Mouse (Mus musculus): ENCODE measurements around the gene Ube2v1. TPM values are rescaled to one million over a fixed set of nuclear protein-coding genes. Genes with fewer than 3 reads are reported as not detected.

Gene Ube2v1
- polyA plus RNA-seq, 1 experiment: 21.6 TPM

- TF ChIP-seq CTCF (IDR thresholded peaks at IDR 0.05; ENCODE audit: control insufficient read depth, insufficient read depth, insufficient replicate concordance, low read depth, low read length) (no peak), POLR2A (IDR thresholded peaks at IDR 0.05; ENCODE audit: control insufficient read depth, low read depth, low read length) (no peak)
- Histone ChIP-seq H3K27me3 (ENCODE audit: control insufficient read depth, insufficient read depth, low read length) (no peaks in the 10 kb centered on the region), H3K4me3 (ENCODE audit: control insufficient read depth, low read depth, low read length) (peak overlapping the region; percentile 26), H3K36me3 (ENCODE audit: control insufficient read depth, insufficient read depth, low read length) (no peaks in the 10 kb centered on the region), H3K27ac (ENCODE audit: control insufficient read depth, insufficient read depth, low read depth, low read length) (peak overlapping the region; percentile 19; the same call in 1 of the 2 replicates), H3K4me1 (ENCODE audit: control insufficient read depth, insufficient read depth, low read length) (peaks cover 15% of the 10 kb centered on the region)
These were observed 42.9 kb downstream of the Ube2v1 start for GRCm38 (mm10) chr2:167588774-167589577.

- H3K4me3 ChIP-seq (ENCODE audit: control insufficient read depth, low read depth, low read length): no peak overlapping the region
- peaks cover 18% of the 10 kb centered on the region for H3K4me1 ChIP-seq (ENCODE audit: control insufficient read depth, insufficient read depth, low read length)
- H3K36me3 ChIP-seq (ENCODE audit: control insufficient read depth, insufficient read depth, low read length): no peaks in the 10 kb centered on the region
- H3K27me3 ChIP-seq (ENCODE audit: control insufficient read depth, insufficient read depth, low read length): no peaks in the 10 kb centered on the region
- TF ChIP-seq CTCF (IDR thresholded peaks at IDR 0.05; ENCODE audit: control insufficient read depth, insufficient read depth, insufficient replicate concordance, low read depth, low read length) (no peak), POLR2A (IDR thresholded peaks at IDR 0.05; ENCODE audit: control insufficient read depth, low read depth, low read length) (no peak)
- no peak overlapping the region for H3K27ac ChIP-seq (ENCODE audit: control insufficient read depth, insufficient read depth, low read depth, low read length)
These were observed 44.9 kb downstream of the Ube2v1 start for GRCm38 (mm10) chr2:167586976-167587375.

- Histone ChIP-seq H3K4me1 (ENCODE audit: control insufficient read depth, insufficient read depth, low read length) (peaks cover 18% of the 10 kb centered on the region), H3K4me3 (ENCODE audit: control insufficient read depth, low read depth, low read length) (no peak overlapping the region), H3K27ac (ENCODE audit: control insufficient read depth, insufficient read depth, low read depth, low read length) (no peak overlapping the region)
These were observed 45.9 kb downstream of the Ube2v1 start for GRCm38 (mm10) chr2:167586041-167586440.

GRCm38 (mm10) chr2:167585273-167585672, 46.6 kb downstream of the Ube2v1 start:
- Histone ChIP-seq H3K27me3 (ENCODE audit: control insufficient read depth, insufficient read depth, low read length) (no peaks in the 10 kb centered on the region), H3K36me3 (ENCODE audit: control insufficient read depth, insufficient read depth, low read length) (no peaks in the 10 kb centered on the region), H3K27ac (ENCODE audit: control insufficient read depth, insufficient read depth, low read depth, low read length) (no peak overlapping the region), H3K4me3 (ENCODE audit: control insufficient read depth, low read depth, low read length) (no peak overlapping the region), H3K4me1 (ENCODE audit: control insufficient read depth, insufficient read depth, low read length) (peaks cover 15% of the 10 kb centered on the region)
- no peak for TF ChIP-seq CTCF (IDR thresholded peaks at IDR 0.05; ENCODE audit: control insufficient read depth, insufficient read depth, insufficient replicate concordance, low read depth, low read length)
- no peak for TF ChIP-seq POLR2A (IDR thresholded peaks at IDR 0.05; ENCODE audit: control insufficient read depth, low read depth, low read length)

More at GRCm38 (mm10) chr2:167586041-167586440, 45.9 kb downstream of the Ube2v1 start:
- Histone ChIP-seq H3K36me3 (ENCODE audit: control insufficient read depth, insufficient read depth, low read length) (no peaks in the 10 kb centered on the region), H3K27me3 (ENCODE audit: control insufficient read depth, insufficient read depth, low read length) (no peaks in the 10 kb centered on the region)
- TF ChIP-seq POLR2A (IDR thresholded peaks at IDR 0.05; ENCODE audit: control insufficient read depth, low read depth, low read length) (no peak), CTCF (IDR thresholded peaks at IDR 0.05; ENCODE audit: control insufficient read depth, insufficient read depth, insufficient replicate concordance, low read depth, low read length) (no peak)

- Histone ChIP-seq H3K27me3 (ENCODE audit: control insufficient read depth, insufficient read depth, low read length) (no peaks in the 10 kb centered on the region), H3K4me1 (ENCODE audit: control insufficient read depth, insufficient read depth, low read length) (peaks cover 6% of the 10 kb centered on the region; the same call in 1 of the 2 replicates), H3K4me3 (ENCODE audit: control insufficient read depth, low read depth, low read length) (no peak overlapping the region), H3K27ac (ENCODE audit: control insufficient read depth, insufficient read depth, low read depth, low read length) (no peak overlapping the region), H3K36me3 (ENCODE audit: control insufficient read depth, insufficient read depth, low read length) (no peaks in the 10 kb centered on the region)
- no peak for TF ChIP-seq CTCF (IDR thresholded peaks at IDR 0.05; ENCODE audit: control insufficient read depth, insufficient read depth, insufficient replicate concordance, low read depth, low read length)
These were observed 48.5 kb downstream of the Ube2v1 start for GRCm38 (mm10) chr2:167583161-167583952.

GRCm38 (mm10) chr2:167578521-167578920, 53.4 kb downstream of the Ube2v1 start:
- Histone ChIP-seq H3K4me1 (ENCODE audit: control insufficient read depth, insufficient read depth, low read length) (peaks cover 4% of the 10 kb centered on the region; the same call in 1 of the 2 replicates), H3K27ac (ENCODE audit: control insufficient read depth, insufficient read depth, low read depth, low read length) (no peak overlapping the region), H3K4me3 (ENCODE audit: control insufficient read depth, low read depth, low read length) (no peak overlapping the region), H3K36me3 (ENCODE audit: control insufficient read depth, insufficient read depth, low read length) (no peaks in the 10 kb centered on the region), H3K27me3 (ENCODE audit: control insufficient read depth, insufficient read depth, low read length) (no peaks in the 10 kb centered on the region)
- TF ChIP-seq POLR2A (IDR thresholded peaks at IDR 0.05; ENCODE audit: control insufficient read depth, low read depth, low read length): no peak
- no peak for TF ChIP-seq CTCF (IDR thresholded peaks at IDR 0.05; ENCODE audit: control insufficient read depth, insufficient read depth, insufficient replicate concordance, low read depth, low read length)

GRCm38 (mm10) chr2:167577186-167577785, 54.6 kb downstream of the Ube2v1 start:
- TF ChIP-seq CTCF (IDR thresholded peaks at IDR 0.05; ENCODE audit: control insufficient read depth, insufficient read depth, insufficient replicate concordance, low read depth, low read length) (no peak), POLR2A (IDR thresholded peaks at IDR 0.05; ENCODE audit: control insufficient read depth, low read depth, low read length) (no peak)
- Histone ChIP-seq H3K36me3 (ENCODE audit: control insufficient read depth, insufficient read depth, low read length) (no peaks in the 10 kb centered on the region), H3K4me1 (ENCODE audit: control insufficient read depth, insufficient read depth, low read length) (peaks cover 2% of the 10 kb centered on the region; the same call in 1 of the 2 replicates), H3K27me3 (ENCODE audit: control insufficient read depth, insufficient read depth, low read length) (no peaks in the 10 kb centered on the region), H3K27ac (ENCODE audit: control insufficient read depth, insufficient read depth, low read depth, low read length) (no peak overlapping the region), H3K4me3 (ENCODE audit: control insufficient read depth, low read depth, low read length) (no peak overlapping the region)

Measured in testis, adult 2 months (tissue).